Mouse (Mus musculus) heart, postnatal 0 days (tissue): Measurements from ENCODE around the gene Begain. TPM values are rescaled to one million over a fixed set of nuclear protein-coding genes. Genes with fewer than 3 reads are reported as not detected.
A peak's percentile ranks its signal among the peaks of the same experiment; 100 is the strongest.

ENCODE experiments used
- ATAC-seq: fragments of 200-750 bp; cut with Nextera tagmentation; 2 replicates; pipeline ENCODE4 v1.8.0; 2017; ENCODE audit warnings: low read depth, moderate number of reproducible peaks, moderate library complexity; ENCODE audit not compliant: insufficient read depth
- DNase-seq: peaks from one replicate; pipeline ENCODE4 v3.0.0-alpha.2; 2016; ENCODE audit warnings: low spot score
- H3K27ac ChIP-seq: fragments of 300-500 bp; sonication (generic); 2 replicates; pipeline ENCODE4 v1.5.1; 2014; ENCODE audit warnings: low read depth, mild to moderate bottlenecking
- H3K27me3 ChIP-seq: fragments of 300-500 bp; sonication (generic); 2 replicates; pipeline ENCODE4 v1.6.1; 2014; ENCODE audit warnings: low read length, mixed read lengths; ENCODE audit not compliant: control insufficient read depth, insufficient read depth
- H3K36me3 ChIP-seq: fragments of 300-500 bp; sonication (generic); replicated peaks from 2 replicates; pipeline ENCODE4 v1.6.1; 2014; ENCODE audit warnings: low read length, mixed read lengths; ENCODE audit not compliant: control insufficient read depth, insufficient read depth
- H3K4me1 ChIP-seq: fragments of 300-500 bp; sonication (generic); 2 replicates; pipeline ENCODE4 v1.6.1; 2014; ENCODE audit warnings: antibody characterized with exemption; ENCODE audit not compliant: control insufficient read depth, insufficient read depth
- H3K4me2 ChIP-seq: fragments of 300-500 bp; sonication (generic); 2 replicates; pipeline ENCODE4 v1.6.1; 2014; ENCODE audit warnings: low read depth, mild to moderate bottlenecking, low read length, moderate library complexity
- H3K4me3 ChIP-seq: fragments of 300-500 bp; sonication (generic); 2 replicates; pipeline ENCODE4 v1.5.1; 2014; ENCODE audit warnings: low read depth, low read length
- H3K9ac ChIP-seq: fragments of 300-500 bp; sonication (generic); replicated peaks from 2 replicates; pipeline ENCODE4 v1.6.1; 2014; ENCODE audit warnings: low read depth, low read length, mixed read lengths
- H3K9me3 ChIP-seq: fragments of 300-500 bp; sonication (generic); replicated peaks from 2 replicates; pipeline ENCODE4 v1.6.1; 2016; ENCODE audit warnings: low read length; ENCODE audit not compliant: control insufficient read depth
- CTCF ChIP-seq: IDR thresholded peaks from 2 replicates; pipeline ENCODE4 v1.5.1; 2016; ENCODE audit warnings: antibody characterized with exemption, control low read depth, low read depth
- EP300 ChIP-seq: IDR thresholded peaks from 2 replicates; pipeline ENCODE4 v1.6.1; 2016; ENCODE audit warnings: antibody characterized with exemption, low read depth
- WGBS: fragments of 180-500 bp; shearing (Covaris S2); extraction: QIAGEN DNeasy Blood & Tissue Kit; methylation state at CpG from one replicate; pipeline ENCODE4 v1.1.7; 2014; 5-methylcytosine and 5-hydroxymethylcytosine counted together
- polyA plus RNA-seq: library from polyadenylated mRNA; unstranded; fragments of >200 nt; fragmentation: Nextera tagmentation; extraction: Ambion mirVana; gene quantifications from 2 replicates; pipeline ENCODE4 v1.2.1, GENCODE M21; 2015
- total RNA-seq: library from RNA; depleted of rRNA; stranded (reverse); fragments of >200 nt; gene quantifications from 2 replicates; pipeline ENCODE4 v1.2.3, GENCODE M21; 2014; ENCODE audit warnings: low replicate concordance; rRNA removed

Begain gene
- total RNA-seq (1.6 TPM in 1 of 2 replicates, not detected in the other), polyA plus RNA-seq (0.33 and 0.38 TPM in 2 replicates)

- Histone ChIP-seq H3K4me3 (peak within 1 kb of the TSS; percentile 52), H3K4me2 (peak within 1 kb of the TSS; percentile 88), H3K4me1 (peaks cover 3% of the 10 kb centered on the region; the same call in 1 of the 2 replicates), H3K27ac (no peak within 1 kb of the TSS), H3K9ac (peak within 1 kb of the TSS; percentile 53), H3K27me3 (peaks cover 37% of the 10 kb centered on the region), H3K36me3 (no peaks in the 10 kb centered on the region), H3K9me3 (no peaks in the 10 kb centered on the region)
- DNase-seq (no peak), ATAC-seq (peak; percentile 19; the same call in 1 of the 2 replicates)
- TF ChIP-seq CTCF: no peak
- TF ChIP-seq EP300: no peak
- 2% methylated on average over 42 of the region's 48 CpGs for WGBS
Measured at GRCm38 (mm10) chr12:109068167-109068653, at the start of gene Begain. Gene Begain, minus strand, starts transcription at chr12:109068217.

- Histone ChIP-seq H3K4me1 (no peaks in the 10 kb centered on the region), H3K27ac (no peak overlapping the region), H3K36me3 (no peaks in the 10 kb centered on the region), H3K9ac (no peak overlapping the region), H3K4me2 (no peak overlapping the region), H3K9me3 (no peaks in the 10 kb centered on the region), H3K27me3 (no peaks in the 10 kb centered on the region), H3K4me3 (no peak overlapping the region)
- TF ChIP-seq EP300 (no peak), CTCF (no peak)
- 64% methylated on average over 8 of the region's 8 CpGs for WGBS
- DNase-seq (no peak), ATAC-seq (no peak)
Measured at GRCm38 (mm10) chr12:109115707-109116106, 47.7 kb upstream of the Begain start.

- Histone ChIP-seq H3K9ac (no peak overlapping the region), H3K4me3 (no peak overlapping the region), H3K4me1 (no peaks in the 10 kb centered on the region), H3K4me2 (no peak overlapping the region), H3K27me3 (no peaks in the 10 kb centered on the region), H3K36me3 (no peaks in the 10 kb centered on the region), H3K9me3 (no peaks in the 10 kb centered on the region), H3K27ac (no peak overlapping the region)
- no peak for DNase-seq
- no peak for ATAC-seq
- TF ChIP-seq CTCF: no peak
- no peak for TF ChIP-seq EP300
- 65% methylated on average over 10 of the region's 10 CpGs for WGBS
Measured at GRCm38 (mm10) chr12:109115161-109115560, 47.1 kb upstream of the Begain start.

GRCm38 (mm10) chr12:109112996-109113592, 45.1 kb upstream of the Begain start:
- no peak for ATAC-seq
- no peaks in the 10 kb centered on the region for H3K4me1 ChIP-seq
- no peaks in the 10 kb centered on the region for H3K36me3 ChIP-seq
- no peak for DNase-seq
- WGBS: 49% methylated on average over 10 of the region's 10 CpGs
- H3K27me3 ChIP-seq: no peaks in the 10 kb centered on the region
- no peak for TF ChIP-seq EP300
- no peak for TF ChIP-seq CTCF
- no peak overlapping the region for H3K27ac ChIP-seq
- H3K4me3 ChIP-seq: no peak overlapping the region
- H3K9me3 ChIP-seq: no peaks in the 10 kb centered on the region
- no peak overlapping the region for H3K9ac ChIP-seq
- no peak overlapping the region for H3K4me2 ChIP-seq

GRCm38 (mm10) chr12:109112354-109112995, 44.5 kb upstream of the Begain start:
- H3K27ac ChIP-seq: no peak overlapping the region
- H3K27me3 ChIP-seq: no peaks in the 10 kb centered on the region
- no peak overlapping the region for H3K9ac ChIP-seq
- DNase-seq: no peak
- H3K4me1 ChIP-seq: no peaks in the 10 kb centered on the region
- 67% methylated on average over 9 of the region's 9 CpGs for WGBS
- TF ChIP-seq CTCF (no peak), EP300 (no peak)
- no peak for ATAC-seq
- H3K9me3 ChIP-seq: no peaks in the 10 kb centered on the region
- no peak overlapping the region for H3K4me2 ChIP-seq
- H3K36me3 ChIP-seq: no peaks in the 10 kb centered on the region
- no peak overlapping the region for H3K4me3 ChIP-seq
